Mouse (Mus musculus) c-Kit-positive CD71-positive TER-119-positive erythroid progenitor cells, embryonic 14.5 days (primary cell): ENCODE data around the gene Gm21778.
"Not testable (repeated sequence)": the region's sequence is repeated elsewhere in the genome, so short reads cannot be mapped to it uniquely, and the experiment has no call there.

Source experiments
- DNase-seq: peaks from one replicate; pipeline ENCODE4 v3.0.0-alpha.2; 2013; ENCODE audit warnings: low spot score

Gene Gm21778

DNA sequence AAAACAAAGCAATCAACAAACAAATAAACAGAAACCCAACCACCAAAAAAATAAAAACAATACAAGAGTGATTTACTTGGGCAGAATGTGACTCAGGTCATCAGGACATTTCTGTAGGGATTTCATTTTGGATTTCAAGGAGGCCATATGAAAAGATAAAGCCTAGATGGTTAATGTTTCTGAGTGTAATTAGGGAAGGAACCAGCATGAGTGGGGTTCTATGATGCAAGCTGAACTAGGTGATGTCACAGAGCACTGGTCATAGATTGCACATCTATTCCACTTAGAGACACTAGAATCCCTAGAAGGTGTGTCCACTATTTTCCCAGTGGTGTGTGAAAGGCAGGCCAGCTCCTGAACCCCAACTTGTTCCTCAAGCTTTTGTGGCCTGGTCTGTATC lies at the start of gene Gm21778:
Gm21778 (plus strand) TSS at position 301 of the 400 bp plus-strand sequence.
- DNase-seq: not testable (repeated sequence)
